Mouse (Mus musculus) olfactory bulb, adult 2 months (tissue): ENCODE results near the gene Pde1a.

Source experiments
- CTCF ChIP-seq: fragments of 200-500 bp; IDR thresholded peaks from 2 replicates; pipeline ENCODE4 v1.5.1; 2012; ENCODE audit warnings: low read depth, mild to moderate bottlenecking, low read length, moderate library complexity; ENCODE audit not compliant: insufficient read depth
- POLR2A ChIP-seq: fragments of 200-500 bp; IDR thresholded peaks from 2 replicates; pipeline ENCODE4 v1.6.1; 2012; ENCODE audit warnings: mild to moderate bottlenecking, low read depth, low read length, moderate library complexity; ENCODE audit not compliant: insufficient read depth

DNA sequence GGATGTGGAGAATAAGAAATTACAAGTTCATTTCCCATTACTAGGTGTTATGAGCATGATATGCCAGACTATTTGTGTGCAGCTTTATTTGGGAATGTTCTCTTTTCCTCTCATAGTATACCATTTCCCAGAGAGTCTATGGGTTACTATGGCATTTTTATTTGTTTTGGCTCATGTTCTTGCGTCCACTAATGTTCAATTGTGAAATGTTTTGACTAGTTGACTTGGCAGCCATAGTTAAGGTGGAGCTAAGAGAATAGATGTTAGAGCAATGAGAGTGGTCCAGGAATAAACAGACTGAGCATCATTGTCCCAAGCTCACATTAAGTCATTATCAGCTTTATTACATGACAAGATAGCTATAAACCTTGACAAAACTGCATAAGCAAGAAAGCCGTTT lies 130.8 kb downstream of the Pde1a start:
- TF ChIP-seq POLR2A (no peak), CTCF (no peak)
